Mouse (Mus musculus) heart, embryonic 14.5 days (tissue): ENCODE results near the gene Smim27. TPM values are rescaled to one million over a fixed set of nuclear protein-coding genes. Genes with fewer than 3 reads are reported as not detected.

Source experiments
- ATAC-seq: fragments of 200-750 bp; cut with Nextera tagmentation; 2 replicates; pipeline ENCODE4 v1.8.0; 2017; ENCODE audit warnings: low read depth, moderate TSS enrichment; ENCODE audit not compliant: insufficient number of reproducible peaks, insufficient read depth, low FRiP score
- H3K27ac ChIP-seq, 2 experiments: fragments of 200-500 bp in 1 of 2; fragments of 300-500 bp in 1 of 2; sonication (generic) in 1 of 2; replicated peaks in 1 of 2; 2 replicates each; pipeline ENCODE4 v1.5.1; 2012 to 2014; ENCODE audit warnings: low read depth in 2 of 2, low read length in 2 of 2, control low read depth in 1 of 2, mild to moderate bottlenecking in 1 of 2, mixed read lengths in 1 of 2; ENCODE audit not compliant: control insufficient read depth in 1 of 2, insufficient read depth in 1 of 2
- H3K27me3 ChIP-seq: fragments of 300-500 bp; sonication (generic); 2 replicates; pipeline ENCODE4 v1.6.1; 2014; ENCODE audit warnings: mild to moderate bottlenecking, low read length, control low read depth; ENCODE audit not compliant: control insufficient read depth, insufficient read depth
- H3K36me3 ChIP-seq: fragments of 300-500 bp; sonication (generic); 2 replicates; pipeline ENCODE4 v1.6.1; 2014; ENCODE audit warnings: mild to moderate bottlenecking, control low read depth, low read length, mixed read lengths; ENCODE audit not compliant: control insufficient read depth, insufficient read depth
- H3K4me1 ChIP-seq, 2 experiments: fragments of 200-500 bp in 1 of 2; fragments of 300-500 bp in 1 of 2; sonication (generic) in 1 of 2; 2 replicates each; pipeline ENCODE4 v1.6.1; 2012 to 2014; ENCODE audit warnings: low read length in 2 of 2, control low read depth in 1 of 2, mixed read lengths in 1 of 2; ENCODE audit not compliant: control insufficient read depth in 2 of 2, insufficient read depth in 2 of 2
- H3K4me2 ChIP-seq: fragments of 300-500 bp; sonication (generic); 2 replicates; pipeline ENCODE4 v1.6.1; 2014; ENCODE audit warnings: mild to moderate bottlenecking, low read length
- H3K4me3 ChIP-seq, 2 experiments: fragments of 200-500 bp in 1 of 2; fragments of 300-500 bp in 1 of 2; sonication (generic) in 1 of 2; 2 replicates each; pipeline ENCODE4 v1.5.1; 2012 to 2014; ENCODE audit warnings: low read length in 2 of 2, mild to moderate bottlenecking in 2 of 2, control low read depth in 1 of 2, low read depth in 1 of 2, moderate library complexity in 1 of 2; ENCODE audit not compliant: control insufficient read depth in 1 of 2, insufficient read depth in 1 of 2
- H3K9ac ChIP-seq: fragments of 300-500 bp; sonication (generic); 2 replicates; pipeline ENCODE4 v1.6.1; 2014; ENCODE audit warnings: mild to moderate bottlenecking, low read length
- H3K9me3 ChIP-seq: fragments of 300-500 bp; sonication (generic); 2 replicates; pipeline ENCODE4 v1.6.1; 2016; ENCODE audit warnings: low read length, control low read depth; ENCODE audit not compliant: control insufficient read depth
- WGBS: fragments of 180-500 bp; shearing (Covaris S2); extraction: QIAGEN DNeasy Blood & Tissue Kit; methylation state at CpG from one replicate; pipeline ENCODE4 v1.1.7; 2014; 5-methylcytosine and 5-hydroxymethylcytosine counted together
- polyA plus RNA-seq: library from polyadenylated mRNA; unstranded; fragments of >200 nt; fragmentation: Nextera tagmentation; extraction: Ambion mirVana; gene quantifications from 2 replicates; pipeline ENCODE4 v1.2.1, GENCODE M21; 2014

The Smim27 gene
- polyA plus RNA-seq, 1 experiment from 2014 or later = 47.1 TPM

GRCm38 (mm10) chr4:40310796-40311383 lies 41.5 kb downstream of the Smim27 start:
- H3K4me3 ChIP-seq = no peak overlapping the region
- WGBS = 76% methylated on average over 11 of the region's 11 CpGs
- ATAC-seq = no peak
- no peaks in the 10 kb centered on the region for H3K27me3 ChIP-seq
- H3K27ac ChIP-seq = no peak overlapping the region
- H3K4me2 ChIP-seq = no peak overlapping the region
- H3K4me1 ChIP-seq = no peaks in the 10 kb centered on the region
- H3K9me3 ChIP-seq = no peaks in the 10 kb centered on the region
- H3K9ac ChIP-seq = no peak overlapping the region
- H3K36me3 ChIP-seq = no peaks in the 10 kb centered on the region

DNA sequence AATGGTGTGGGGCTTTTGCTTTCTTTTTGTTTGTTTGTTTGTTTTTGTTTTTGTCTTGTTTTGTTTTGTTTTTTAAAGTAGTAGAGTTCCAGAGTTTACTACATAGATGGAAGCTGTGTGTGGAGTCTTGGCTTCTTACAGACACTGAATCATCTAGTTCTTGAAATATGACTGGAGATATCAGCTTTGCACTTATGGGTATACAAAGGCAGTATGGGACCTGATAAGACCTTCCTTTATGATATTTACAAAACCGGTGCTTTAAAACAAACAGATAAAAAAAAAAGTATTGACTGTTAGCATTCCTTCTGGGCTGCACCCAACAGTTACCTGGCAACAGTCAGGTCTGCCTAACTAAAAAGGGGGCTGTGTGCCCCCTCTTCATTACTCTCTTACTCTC lies 42.8 kb downstream of the Smim27 start:
- no peak for ATAC-seq
- WGBS = 72% methylated on average over 1 of the region's 1 CpGs
- no peak overlapping the region for H3K27ac ChIP-seq
- no peaks in the 10 kb centered on the region for H3K36me3 ChIP-seq
- no peak overlapping the region for H3K4me2 ChIP-seq
- H3K4me1 ChIP-seq = no peaks in the 10 kb centered on the region
- H3K27me3 ChIP-seq = no peaks in the 10 kb centered on the region
- H3K9ac ChIP-seq = no peak overlapping the region
- H3K9me3 ChIP-seq = no peaks in the 10 kb centered on the region
- H3K4me3 ChIP-seq = no peak overlapping the region

GRCm38 (mm10) chr4:40313026-40313425 lies 43.6 kb downstream of the Smim27 start:
- Histone ChIP-seq H3K27ac (no peak overlapping the region), H3K4me1 (no peaks in the 10 kb centered on the region), H3K9me3 (no peaks in the 10 kb centered on the region), H3K4me2 (no peak overlapping the region), H3K4me3 (no peak overlapping the region), H3K27me3 (no peaks in the 10 kb centered on the region), H3K9ac (no peak overlapping the region), H3K36me3 (no peaks in the 10 kb centered on the region)
- ATAC-seq = no peak
- 72% methylated on average over 6 of the region's 6 CpGs for WGBS

DNA sequence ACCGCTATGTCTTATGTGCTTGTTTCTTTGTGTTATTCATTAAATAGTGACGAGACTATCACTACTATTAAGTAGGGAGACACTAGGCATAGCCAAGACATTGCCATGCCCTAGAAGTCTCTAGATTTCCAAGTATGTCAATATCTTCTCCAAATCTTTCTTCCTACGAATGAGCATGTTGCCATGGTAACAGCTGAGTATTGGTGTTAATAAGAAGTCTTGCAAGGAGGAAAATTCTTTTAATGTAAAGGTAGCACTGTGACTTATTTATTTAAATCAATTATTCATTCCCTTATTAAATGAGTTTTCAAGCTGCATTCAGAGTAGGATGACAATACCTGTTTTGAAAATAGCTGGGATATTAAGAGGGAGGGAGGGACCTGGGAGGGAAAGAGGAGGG lies 48.0 kb downstream of the Smim27 start:
- H3K27ac ChIP-seq = no peak overlapping the region
- no peak for ATAC-seq
- H3K9ac ChIP-seq = no peak overlapping the region
- no peaks in the 10 kb centered on the region for H3K4me1 ChIP-seq
- no peaks in the 10 kb centered on the region for H3K9me3 ChIP-seq
- 78% methylated on average over 3 of the region's 3 CpGs for WGBS
- no peak overlapping the region for H3K4me3 ChIP-seq
- no peaks in the 10 kb centered on the region for H3K36me3 ChIP-seq
- no peak overlapping the region for H3K4me2 ChIP-seq
- H3K27me3 ChIP-seq = no peaks in the 10 kb centered on the region

Other genes starting within 250 kb of the Smim27 start
- gene Aco1, start 126.5 kb upstream of the Smim27 start, polyA plus RNA-seq = 28.8 and 33.6 TPM in 2 replicates
- 10.4 and 10.8 TPM in 2 replicates for gene Ddx58, start 29.8 kb upstream of the Smim27 start, polyA plus RNA-seq
- gene Topors, start 271 bp downstream of the Smim27 start, polyA plus RNA-seq = 28.3 and 30.2 TPM in 2 replicates
- gene Ndufb6, start 9.8 kb downstream of the Smim27 start, polyA plus RNA-seq = 574 and 582 TPM in 2 replicates
- gene Tmem215, start 202.6 kb downstream of the Smim27 start, polyA plus RNA-seq = 1.2 and 1.5 TPM in 2 replicates